Mouse (Mus musculus) kidney, adult 2 months (tissue): ENCODE results near the gene Olfr16. TPM values are rescaled to one million over a fixed set of nuclear protein-coding genes. Genes with fewer than 3 reads are reported as not detected.

ENCODE experiments used
- DNase-seq: peaks from one replicate; pipeline ENCODE4 v3.0.0; 2021
- H3K27ac ChIP-seq: fragments of 200-500 bp; 2 replicates; pipeline ENCODE4 v1.5.1; 2012; ENCODE audit warnings: low read depth, low read length, control low read depth, inconsistent platforms; ENCODE audit not compliant: insufficient read depth
- H3K27me3 ChIP-seq: fragments of 200-500 bp; replicated peaks from 2 replicates; pipeline ENCODE4 v1.6.1; 2012; ENCODE audit warnings: mild to moderate bottlenecking, moderate library complexity, low read length, inconsistent platforms; ENCODE audit not compliant: control insufficient read depth, insufficient read depth
- H3K36me3 ChIP-seq: fragments of 200-500 bp; 2 replicates; pipeline ENCODE4 v1.6.1; 2012; ENCODE audit warnings: mild to moderate bottlenecking, moderate library complexity, low read length, inconsistent platforms; ENCODE audit not compliant: control insufficient read depth, insufficient read depth
- H3K4me1 ChIP-seq: fragments of 200-500 bp; 2 replicates; pipeline ENCODE4 v1.6.1; 2011; ENCODE audit warnings: low read length; ENCODE audit not compliant: control insufficient read depth, insufficient read depth
- H3K4me3 ChIP-seq: fragments of 200-500 bp; 2 replicates; pipeline ENCODE4 v1.5.1; 2011; ENCODE audit warnings: mild to moderate bottlenecking, low read depth, low read length, control low read depth; ENCODE audit not compliant: insufficient read depth
- CTCF ChIP-seq: fragments of 200-500 bp; conservative IDR thresholded peaks from 2 replicates; pipeline ENCODE4 v1.5.1; 2011; ENCODE audit warnings: low read depth, mild to moderate bottlenecking, control low read depth, low read length, moderate library complexity, mixed read lengths; ENCODE audit not compliant: insufficient read depth, insufficient read length
- POLR2A ChIP-seq: fragments of 200-500 bp; IDR thresholded peaks from one replicate; pipeline ENCODE4 v1.6.1; 2011; ENCODE audit warnings: low read depth, low read length, control low read depth
- WGBS: fragments of 180-500 bp; shearing (Covaris S2); methylation state at CpG from one replicate; pipeline ENCODE4 v1.1.7; 2018; 5-methylcytosine and 5-hydroxymethylcytosine counted together
- polyA plus RNA-seq: library from polyadenylated mRNA; depleted of rRNA; stranded (reverse); fragments of >200 nt; gene quantifications from 2 replicates; pipeline ENCODE4 v1.2.3, GENCODE M21; 2012; rRNA removed

Olfr16 gene
- polyA plus RNA-seq, 1 experiment = not detected

DNA sequence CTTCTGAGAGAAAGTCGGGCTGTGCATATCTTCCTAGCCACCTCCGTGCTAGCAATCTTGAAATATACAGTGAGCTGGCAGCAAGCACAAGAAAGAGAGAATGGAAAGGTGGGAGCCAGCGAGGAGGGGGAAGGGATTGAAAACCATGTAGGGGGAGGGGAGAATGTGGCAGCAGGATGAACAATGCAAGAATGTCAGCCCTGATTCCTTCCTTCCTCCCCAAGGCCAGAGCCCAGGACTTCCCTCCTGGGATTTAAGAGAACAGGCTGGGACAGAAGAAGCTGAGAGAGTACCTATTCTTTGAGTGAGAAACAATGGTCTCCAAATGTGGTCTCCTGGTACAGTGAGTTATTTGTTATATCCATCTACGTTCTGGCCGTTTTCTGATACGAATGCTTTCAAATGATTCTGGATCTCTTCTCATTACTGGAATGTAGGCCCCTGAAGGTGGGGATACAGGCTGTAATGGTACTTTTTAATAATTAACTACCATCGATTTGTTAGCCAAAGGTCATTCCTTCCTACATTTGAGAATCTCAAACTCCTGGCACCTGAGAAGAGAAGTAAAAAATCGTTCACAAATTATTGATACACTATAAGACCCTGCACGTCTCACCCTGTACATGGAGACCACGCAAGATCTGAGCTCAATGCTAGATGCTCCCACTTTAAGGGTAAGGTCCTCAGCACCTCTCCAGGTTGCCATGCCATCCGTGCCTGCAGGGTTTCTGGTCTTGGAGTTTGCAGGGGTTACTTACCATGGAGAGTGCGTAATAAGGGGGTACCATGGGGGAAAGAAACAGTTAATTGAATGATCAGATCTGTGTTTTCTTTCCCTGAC lies 39.8 kb downstream of the Olfr16 start:
- no peak for TF ChIP-seq POLR2A
- no peak for TF ChIP-seq CTCF
- WGBS = 66% methylated on average over 12 of the region's 12 CpGs
- H3K4me1 ChIP-seq = no peaks in the 10 kb centered on the region
- H3K27ac ChIP-seq = no peak overlapping the region
- DNase-seq = no peak
- H3K36me3 ChIP-seq = no peaks in the 10 kb centered on the region
- no peak overlapping the region for H3K4me3 ChIP-seq
- no peaks in the 10 kb centered on the region; the same call in 1 of the 2 replicates for H3K27me3 ChIP-seq

DNA sequence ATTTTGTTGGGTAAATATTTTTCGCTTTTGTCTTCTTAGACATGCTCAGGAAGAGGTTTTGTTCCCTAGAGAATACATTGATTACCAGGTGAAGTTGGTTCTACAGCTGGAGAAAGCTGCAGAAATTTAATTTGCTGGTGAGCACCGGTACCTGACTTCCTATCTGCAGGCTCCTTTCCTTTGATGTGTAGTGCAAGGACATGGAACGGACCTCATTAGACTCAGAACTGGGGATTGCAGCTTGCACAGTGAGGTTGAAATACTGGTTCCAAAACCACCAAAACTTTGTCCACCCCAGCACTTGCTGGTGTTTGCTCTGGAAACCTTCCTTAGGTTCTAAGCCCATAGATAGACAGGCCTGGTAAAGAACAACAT lies 40.4 kb downstream of the Olfr16 start:
- H3K27ac ChIP-seq = no peak overlapping the region
- no peak for DNase-seq
- TF ChIP-seq CTCF = no peak
- no peak for TF ChIP-seq POLR2A
- no peaks in the 10 kb centered on the region for H3K36me3 ChIP-seq
- H3K4me3 ChIP-seq = no peak overlapping the region
- WGBS = 74% methylated on average over 3 of the region's 3 CpGs
- H3K4me1 ChIP-seq = no peaks in the 10 kb centered on the region
- no peaks in the 10 kb centered on the region; the same call in 1 of the 2 replicates for H3K27me3 ChIP-seq

Other genes starting within 250 kb of the Olfr16 start
- gene Apcs, start 55.4 kb upstream of the Olfr16 start, polyA plus RNA-seq = not detected in 2 replicates
- not detected in 2 replicates for gene Olfr1408, start 187.0 kb downstream of the Olfr16 start, polyA plus RNA-seq
- gene Olfr1406, start 240.2 kb downstream of the Olfr16 start, polyA plus RNA-seq = not detected in 2 replicates
- not detected in 2 replicates for gene Olfr218, start 247.4 kb downstream of the Olfr16 start, polyA plus RNA-seq